ENCODE assay signal across 9 mouse cellular contexts in genomic region chr10:24959043-24959916, GRCm38 (mm10). TPM values are rescaled to one million over a fixed set of nuclear protein-coding genes. Genes with fewer than 3 reads are reported as not detected.
DNase-seq lines count a peak whose midpoint lies in the region; ATAC-seq lines count a peak whose summit lies in the region.
"Had no signal": no experiment of that assay in that cellular context is flagged by ENCODE, and none has a peak within 500 bp of the region (broad histone marks: within the 10 kb centered on the region; RNA-seq: fewer than 3 reads in every experiment).

No protein-coding gene starts in this region.

- no peak overlapping the region for H3K9ac ChIP-seq in kidney, embryonic 16.5 days (replicated peaks; ENCODE audit: low read length)
- H3K9ac ChIP-seq: hindbrain, embryonic 12.5 days had no signal

- H3K4me3 ChIP-seq in kidney, embryonic 16.5 days (ENCODE audit: low read length) = peak overlapping the region; percentile 1; the same call in 1 of the 2 replicates
- H3K4me3 ChIP-seq: hindbrain, embryonic 12.5 days had no signal

- no peaks in the 10 kb centered on the region for H3K9me3 ChIP-seq in kidney, embryonic 16.5 days (ENCODE audit: low read length)
- H3K9me3 ChIP-seq: hindbrain, embryonic 12.5 days had no signal

- intact Hi-C loops in heart, postnatal 25 days (cut with DNase I) = no loop called here

- H3K4me1 ChIP-seq in kidney, embryonic 16.5 days (ENCODE audit: insufficient read depth, low read length) = peaks cover 17% of the 10 kb centered on the region

- H3K4me2 ChIP-seq in kidney, embryonic 16.5 days (replicated peaks; ENCODE audit: low read depth, low read length) = peak overlapping the region; percentile 35
- H3K4me2 ChIP-seq: hindbrain, embryonic 12.5 days had no signal

- H3K27me3 ChIP-seq in kidney, embryonic 16.5 days (ENCODE audit: insufficient read depth, low read length) = peaks cover 23% of the 10 kb centered on the region
- H3K27me3 ChIP-seq: hindbrain, embryonic 12.5 days had no signal

- peak; percentile 7 for DNase-seq in heart, adult 8-10 months (ENCODE audit: low spot score)
- no peak for DNase-seq in heart, postnatal 25 days (ENCODE audit: low spot score)
- DNase-seq in ovary, postnatal 14 days (ENCODE audit: low spot score) = peak; percentile 25
- no peak for DNase-seq in spleen, postnatal 4 days (ENCODE audit: low spot score in 2 of 2)
- no peak for DNase-seq in urinary bladder, postnatal 25 days (ENCODE audit: low spot score)
- no peak for DNase-seq in layer of hippocampus, adult 9-10 months (ENCODE audit: low spot score)

- no peak overlapping the region for H3K27ac ChIP-seq in kidney, embryonic 16.5 days (ENCODE audit: low read length)
- H3K27ac ChIP-seq: hindbrain, embryonic 12.5 days had no signal

- WGBS in kidney, embryonic 16.5 days = 32% methylated on average over 15 of the region's 15 CpGs

- H3K36me3 ChIP-seq in kidney, embryonic 16.5 days (ENCODE audit: insufficient read depth, low read length) = no peaks in the 10 kb centered on the region
- H3K36me3 ChIP-seq: hindbrain, embryonic 12.5 days had no signal

- 0 out of 2 replicates have a peak, but pooled peaks have one; percentile 22 for ATAC-seq in granulocyte monocyte progenitor cell, adult 5-6 weeks (replicated peaks; ENCODE audit: poor library complexity, severe bottlenecking)
- peak; percentile 83 for ATAC-seq in kidney, embryonic 16.5 days (ENCODE audit: low FRiP score, low TSS enrichment)

RNA-seq across cellular contexts. Expression of gene Arg1, which starts 32.0 kb away (rescaled TPM):
- not detected for total RNA-seq in heart, adult 8-10 months (2022)
- total RNA-seq in heart, postnatal 25 days (2021) = under 1 TPM in 1 of 2 experiments, not detected in 1; 0.17 TPM
- not detected in 2 replicates for total RNA-seq in granulocyte monocyte progenitor cell, adult 5-6 weeks (2014; fragmentation: Nextera tagmentation)
- not detected in 2 replicates for total RNA-seq in granulocyte monocyte progenitor cell, adult 5-6 weeks (2017)
- polyA plus RNA-seq in kidney, embryonic 16.5 days (2015; fragmentation: Nextera tagmentation; extraction: Ambion mirVana) = 2.2 and 3.1 TPM in 2 replicates

Comparison
In these comparisons a context has a peak if more than half of its experiments do, and no peak if none do; other contexts are left out.
1. DNase-seq: peak in heart, adult 8-10 months (single experiment) and ovary, postnatal 14 days (single experiment); none in heart, postnatal 25 days (single experiment), spleen, postnatal 4 days (0 of 2), urinary bladder, postnatal 25 days (single experiment) and layer of hippocampus, adult 9-10 months (single experiment).